Mouse (Mus musculus) limb, embryonic 13.5 days (tissue): Measurements from ENCODE around the gene Armc5. TPM values are rescaled to one million over a fixed set of nuclear protein-coding genes. Genes with fewer than 3 reads are reported as not detected.
A peak's percentile ranks its signal among the peaks of the same experiment; 100 is the strongest.

Experiments
- ATAC-seq: fragments of 200-750 bp; cut with Nextera tagmentation; 2 replicates; pipeline ENCODE4 v1.8.0; 2017; ENCODE audit warnings: low read depth, moderate number of reproducible peaks, moderate TSS enrichment; ENCODE audit not compliant: low FRiP score
- H3K27ac ChIP-seq: fragments of 300-500 bp; sonication (generic); 2 replicates; pipeline ENCODE4 v1.5.1; 2015; ENCODE audit warnings: inconsistent platforms, mild to moderate bottlenecking, moderate library complexity
- H3K27me3 ChIP-seq: fragments of 300-500 bp; sonication (generic); 2 replicates; pipeline ENCODE4 v1.6.1; 2015; ENCODE audit warnings: mild to moderate bottlenecking, inconsistent platforms
- H3K36me3 ChIP-seq: fragments of 300-500 bp; sonication (generic); 2 replicates; pipeline ENCODE4 v1.6.1; 2015; ENCODE audit warnings: inconsistent platforms, mild to moderate bottlenecking, moderate library complexity
- H3K4me1 ChIP-seq: fragments of 300-500 bp; sonication (generic); 2 replicates; pipeline ENCODE4 v1.6.1; 2015; ENCODE audit warnings: inconsistent platforms
- H3K4me2 ChIP-seq: fragments of 300-500 bp; sonication (generic); replicated peaks from 2 replicates; pipeline ENCODE4 v1.6.1; 2015; ENCODE audit warnings: inconsistent platforms, mild to moderate bottlenecking, moderate library complexity
- H3K4me3 ChIP-seq: fragments of 300-500 bp; sonication (generic); 2 replicates; pipeline ENCODE4 v1.5.1; 2015; ENCODE audit warnings: moderate library complexity, mild to moderate bottlenecking, inconsistent platforms
- H3K9ac ChIP-seq: fragments of 300-500 bp; sonication (generic); 2 replicates; pipeline ENCODE4 v1.6.1; 2015; ENCODE audit warnings: mild to moderate bottlenecking, inconsistent platforms
- H3K9me3 ChIP-seq: fragments of 300-500 bp; sonication (generic); 2 replicates; pipeline ENCODE4 v1.6.1; 2016; ENCODE audit warnings: inconsistent platforms
- WGBS: fragments of 180-500 bp; shearing (Covaris S2); methylation state at CpG from one replicate; pipeline ENCODE4 v1.1.7; 2015; 5-methylcytosine and 5-hydroxymethylcytosine counted together
- microRNA-seq: library from miRNA; unstranded; fragments of <30 nt; microRNA quantifications from one replicate; pipeline ENCODE4, GENCODE M21; 2016
- polyA plus RNA-seq: library from polyadenylated mRNA; unstranded; fragments of >200 nt; fragmentation: Nextera tagmentation; extraction: Ambion mirVana; gene quantifications from 2 replicates; pipeline ENCODE4 v1.2.1, GENCODE M21; 2015

Gene Armc5
- polyA plus RNA-seq, 1 experiment from 2014 or later = 18.5 TPM

DNA sequence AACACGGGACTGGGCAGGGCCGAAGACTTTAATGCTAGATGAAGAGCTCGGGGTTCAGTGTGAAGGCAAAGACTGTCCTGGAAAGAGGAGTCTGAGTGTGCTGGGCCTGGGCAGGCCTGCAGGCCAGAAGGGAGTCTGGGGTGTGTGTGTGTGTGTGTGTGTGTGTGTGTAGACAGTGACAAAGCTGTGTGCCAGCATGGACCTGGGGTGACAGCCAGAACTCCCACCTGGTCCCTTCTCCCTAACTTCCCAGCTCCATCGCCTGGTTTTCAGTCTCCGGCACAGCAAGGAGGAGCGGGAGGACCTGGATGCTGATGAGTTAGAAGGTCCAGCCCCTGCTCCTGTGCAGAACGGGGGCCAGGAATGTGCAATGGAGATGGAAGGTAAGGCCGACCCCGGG is 34.4 kb downstream of the Armc5 start:
- H3K27me3 ChIP-seq = no peaks in the 10 kb centered on the region
- WGBS = 95% methylated on average over 8 of the region's 9 CpGs
- H3K9me3 ChIP-seq = no peaks in the 10 kb centered on the region
- no peaks in the 10 kb centered on the region for H3K4me1 ChIP-seq
- H3K4me2 ChIP-seq = no peak overlapping the region
- ATAC-seq = no peak
- H3K36me3 ChIP-seq = peaks cover 63% of the 10 kb centered on the region
- H3K9ac ChIP-seq = no peak overlapping the region
- no peak overlapping the region for H3K27ac ChIP-seq
- H3K4me3 ChIP-seq = no peak overlapping the region

DNA sequence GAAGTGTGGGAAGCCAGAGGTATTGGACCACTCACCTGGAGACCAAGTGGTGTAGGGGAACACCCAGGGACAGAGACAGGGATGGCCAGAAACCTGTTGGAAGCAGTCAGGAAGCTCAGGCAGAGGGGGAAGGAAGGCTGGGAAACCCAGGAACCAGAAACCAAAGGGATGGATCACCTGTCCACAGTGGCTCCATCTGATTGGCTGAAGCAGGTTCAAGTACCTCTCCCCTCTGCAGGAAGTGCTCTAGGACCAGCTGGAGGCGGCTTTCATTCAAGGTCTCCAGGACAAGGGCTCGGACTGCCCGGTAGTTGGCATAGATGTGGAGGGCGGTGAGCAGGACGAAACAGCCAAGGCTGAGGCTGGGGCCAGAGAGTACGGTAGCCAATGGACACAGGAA is 38.9 kb downstream of the Armc5 start:
- Histone ChIP-seq H3K27me3 (no peaks in the 10 kb centered on the region), H3K9ac (no peak overlapping the region), H3K4me1 (no peaks in the 10 kb centered on the region), H3K4me3 (no peak overlapping the region), H3K36me3 (peaks cover 92% of the 10 kb centered on the region), H3K27ac (no peak overlapping the region), H3K9me3 (no peaks in the 10 kb centered on the region), H3K4me2 (no peak overlapping the region)
- no peak for ATAC-seq
- WGBS = 93% methylated on average over 6 of the region's 6 CpGs

- no peak overlapping the region for H3K27ac ChIP-seq
Observed at GRCm38 (mm10) chr7:128279750-128280149, 42.6 kb downstream of the Armc5 start.

GRCm38 (mm10) chr7:128281765-128282164 is 44.6 kb downstream of the Armc5 start:
- H3K9ac ChIP-seq = no peak overlapping the region
- no peak overlapping the region for H3K27ac ChIP-seq
- H3K9me3 ChIP-seq = no peaks in the 10 kb centered on the region
- no peak overlapping the region for H3K4me2 ChIP-seq
- no peaks in the 10 kb centered on the region for H3K27me3 ChIP-seq
- no peak overlapping the region for H3K4me3 ChIP-seq
- H3K4me1 ChIP-seq = peaks cover 8% of the 10 kb centered on the region
- H3K36me3 ChIP-seq = peaks cover 46% of the 10 kb centered on the region
- no peak for ATAC-seq
- 87% methylated on average over 11 of the region's 11 CpGs for WGBS

More at GRCm38 (mm10) chr7:128279750-128280149, 42.6 kb downstream of the Armc5 start:
- no peak overlapping the region for H3K4me2 ChIP-seq
- H3K27me3 ChIP-seq = no peaks in the 10 kb centered on the region
- H3K9me3 ChIP-seq = no peaks in the 10 kb centered on the region
- peaks cover 8% of the 10 kb centered on the region for H3K4me1 ChIP-seq
- no peak for ATAC-seq
- H3K9ac ChIP-seq = no peak overlapping the region
- WGBS = 93% methylated on average over 4 of the region's 4 CpGs
- H3K4me3 ChIP-seq = no peak overlapping the region
- peaks cover 58% of the 10 kb centered on the region for H3K36me3 ChIP-seq

GRCm38 (mm10) chr7:128282532-128283244 is 45.5 kb downstream of the Armc5 start:
- no peak for ATAC-seq
- H3K27ac ChIP-seq = no peak overlapping the region
- H3K9ac ChIP-seq = no peak overlapping the region
- H3K4me1 ChIP-seq = peaks cover 8% of the 10 kb centered on the region
- no peaks in the 10 kb centered on the region for H3K27me3 ChIP-seq
- H3K9me3 ChIP-seq = no peaks in the 10 kb centered on the region
- H3K36me3 ChIP-seq = peaks cover 46% of the 10 kb centered on the region
- WGBS = 13% methylated on average over 7 of the region's 7 CpGs
- H3K4me2 ChIP-seq = no peak overlapping the region
- H3K4me3 ChIP-seq = no peak overlapping the region

- H3K36me3 ChIP-seq = peaks cover 49% of the 10 kb centered on the region
- no peak overlapping the region for H3K4me3 ChIP-seq
- 0 out of 2 replicates have a peak, but pooled peaks have one; percentile 44 for ATAC-seq
- no peak overlapping the region for H3K4me2 ChIP-seq
- no peak overlapping the region for H3K27ac ChIP-seq
- H3K9ac ChIP-seq = no peak overlapping the region; the same call in 1 of the 2 replicates
- peaks cover 12% of the 10 kb centered on the region for H3K4me1 ChIP-seq
- WGBS = 44% methylated on average over 5 of the region's 5 CpGs
- H3K9me3 ChIP-seq = no peaks in the 10 kb centered on the region
- no peaks in the 10 kb centered on the region for H3K27me3 ChIP-seq
Observed at GRCm38 (mm10) chr7:128284047-128284446, 46.9 kb downstream of the Armc5 start.

GRCm38 (mm10) chr7:128285060-128285459 is 47.9 kb downstream of the Armc5 start:
- Histone ChIP-seq H3K4me1 (peaks cover 18% of the 10 kb centered on the region), H3K27me3 (no peaks in the 10 kb centered on the region), H3K27ac (no peak overlapping the region), H3K4me2 (no peak overlapping the region), H3K9me3 (no peaks in the 10 kb centered on the region), H3K4me3 (no peak overlapping the region), H3K36me3 (peaks cover 43% of the 10 kb centered on the region), H3K9ac (no peak overlapping the region)
- WGBS = 92% methylated on average over 8 of the region's 8 CpGs
- no peak for ATAC-seq

DNA sequence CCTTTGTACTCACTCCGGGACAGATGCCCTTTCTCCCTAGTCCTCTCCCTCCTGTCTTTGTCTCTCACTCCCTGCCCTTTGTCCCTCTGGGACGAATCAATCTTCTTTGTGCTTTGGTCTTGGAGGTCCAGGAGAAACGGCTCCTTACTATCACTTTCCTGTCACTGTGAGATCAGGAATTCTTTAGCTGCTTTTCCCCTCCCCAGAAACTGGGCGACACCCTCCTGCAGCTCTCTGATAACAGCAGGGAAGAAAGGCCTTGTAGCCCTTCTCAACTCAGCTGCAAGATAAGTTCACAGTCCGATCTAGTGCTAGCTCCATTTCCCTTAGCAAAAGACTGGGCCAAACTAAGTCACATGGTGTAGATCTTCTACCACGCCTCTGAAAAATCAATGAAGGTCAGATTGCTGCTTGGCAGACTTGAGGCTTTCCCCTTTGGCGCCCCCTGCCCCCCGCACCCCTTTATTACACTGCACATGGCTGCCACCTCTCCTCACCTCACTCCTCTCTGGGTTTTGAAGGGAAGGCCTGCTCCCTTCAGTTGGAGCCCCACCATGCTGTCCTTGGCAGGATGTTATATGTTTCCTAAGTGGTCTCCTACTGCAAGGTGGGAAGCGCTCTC is 51.9 kb downstream of the Armc5 start:
- Histone ChIP-seq H3K36me3 (peaks cover 55% of the 10 kb centered on the region), H3K4me2 (no peak overlapping the region), H3K4me1 (peaks cover 13% of the 10 kb centered on the region), H3K27me3 (no peaks in the 10 kb centered on the region), H3K9ac (peak overlapping the region; percentile 25; the same call in 1 of the 2 replicates), H3K27ac (no peak overlapping the region), H3K9me3 (no peaks in the 10 kb centered on the region), H3K4me3 (no peak overlapping the region)
- ATAC-seq = peak; percentile 24; the same call in 1 of the 2 replicates
- 33% methylated on average over 9 of the region's 9 CpGs for WGBS

Small RNA genes lying within 50 kb of the gene (microRNA-seq; reads per million reads assigned to microRNA genes)
- gene Mir3103 = not detected

Other genes with a start within 250 kb of the Armc5 start
- 22.5 and 27.7 TPM in 2 replicates for gene Pycard, start 243.5 kb upstream of the Armc5 start, polyA plus RNA-seq
- 1.7 and 1.8 TPM in 2 replicates for gene Trim72, start 233.4 kb upstream of the Armc5 start, polyA plus RNA-seq
- gene Itgam, start 174.7 kb upstream of the Armc5 start, polyA plus RNA-seq = 0.87 and 0.92 TPM in 2 replicates
- not detected in 2 replicates for gene Gm49368, start 174.7 kb upstream of the Armc5 start, polyA plus RNA-seq
- gene Itgax, start 107.8 kb upstream of the Armc5 start, polyA plus RNA-seq = not detected in 2 replicates
- not detected in 2 replicates for gene Itgad, start 83.0 kb upstream of the Armc5 start, polyA plus RNA-seq
- gene Cox6a2, start 31.0 kb upstream of the Armc5 start, polyA plus RNA-seq = 24.2 and 27.0 TPM in 2 replicates
- 9.2 and 9.6 TPM in 2 replicates for gene 9130023H24Rik, start 689 bp downstream of the Armc5 start, polyA plus RNA-seq
- 48.8 and 49.1 TPM in 2 replicates for gene Tgfb1i1, start 9.5 kb downstream of the Armc5 start, polyA plus RNA-seq
- 0.29 and 0.36 TPM in 2 replicates for gene Slc5a2, start 28.3 kb downstream of the Armc5 start, polyA plus RNA-seq
- 21.6 and 26.4 TPM in 2 replicates for gene BC017158, start 60.8 kb downstream of the Armc5 start, polyA plus RNA-seq
- 12.7 and 14.2 TPM in 2 replicates for gene Rgs10, start 181.4 kb downstream of the Armc5 start, polyA plus RNA-seq
- gene Tial1, start 224.4 kb downstream of the Armc5 start, polyA plus RNA-seq = 37.1 and 39.6 TPM in 2 replicates